Mouse (Mus musculus): ENCODE data around the gene Btf3.

DNA sequence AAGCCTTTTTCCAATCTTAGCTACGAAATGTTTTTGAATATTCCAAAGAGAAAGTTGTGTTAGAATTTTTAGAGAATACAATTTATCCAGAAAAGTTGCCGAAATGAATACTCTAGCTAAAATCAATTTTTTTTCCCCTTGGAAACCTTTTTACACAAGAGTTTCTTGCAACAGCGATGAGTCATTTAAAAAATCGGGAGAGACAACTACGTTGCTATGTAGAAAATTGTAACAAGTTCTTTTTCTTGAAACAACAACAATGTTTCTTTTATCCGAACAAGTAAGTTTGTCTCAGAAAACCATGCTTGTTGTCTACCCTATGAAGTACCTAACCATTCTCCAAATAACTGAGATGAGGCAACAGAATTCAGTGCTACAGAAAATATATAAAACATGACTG lies 1.1 kb upstream of the Btf3 start:
- TF ChIP-seq CTCF (IDR thresholded peaks at IDR 0.05; ENCODE audit: low read depth) = no peak
- no peak for TF ChIP-seq EP300 (IDR thresholded peaks at IDR 0.05; ENCODE audit: low read depth)

Data from heart, postnatal 0 days (tissue).